Mouse (Mus musculus) liver, postnatal 0 days (tissue): ENCODE data around the gene Olfr1220.

ENCODE experiments used
- CTCF ChIP-seq: sonication (generic); IDR thresholded peaks from 2 replicates; pipeline ENCODE4 v1.5.1; 2016; ENCODE audit warnings: antibody characterized with exemption, low read depth
- EP300 ChIP-seq: IDR thresholded peaks from 2 replicates; pipeline ENCODE4 v1.6.1; 2016; ENCODE audit warnings: antibody characterized with exemption, low read depth, mild to moderate bottlenecking

- TF ChIP-seq CTCF (no peak), EP300 (no peak)
These were observed at the start of gene Olfr1220 for GRCm38 (mm10) chr2:89106735-89107134.
